Mouse (Mus musculus) gastrocnemius, adult 2 months (tissue): ENCODE data around the gene Prickle1. TPM values are rescaled to one million over a fixed set of nuclear protein-coding genes. Genes with fewer than 3 reads are reported as not detected.

Experiments used
- DNase-seq: peaks from one replicate; pipeline ENCODE4 v3.0.0; 2022
- H3K27ac ChIP-seq: fragments of 200-600 bp; 2 replicates; pipeline ENCODE4 v1.8.1; 2022; ENCODE audit warnings: mild to moderate bottlenecking
- H3K4me3 ChIP-seq: fragments of 200-600 bp; 2 replicates; pipeline ENCODE4 v1.8.1; 2022; ENCODE audit warnings: mild to moderate bottlenecking, moderate library complexity
- CTCF ChIP-seq: fragments of 200-600 bp; IDR thresholded peaks from 2 replicates; pipeline ENCODE4 v1.8.1; 2022; ENCODE audit warnings: antibody characterized with exemption, mild to moderate bottlenecking, moderate library complexity
- intact Hi-C: fragments of 180-260 bp; cut with DNase I; formaldehyde crosslinking; loops from one replicate; pipeline ENCODE4 v1.15.1; 2025
- total RNA-seq, 2 experiments: library from RNA; stranded (reverse); gene quantifications; 2 replicates each; pipeline ENCODE4 v1.2.3; 2021

Prickle1 gene
- total RNA-seq, 2 experiments from 2014 or later = 2.9 to 4.8 TPM

GRCm38 (mm10) chr15:93613606-93614005 is 17.9 kb upstream of the Prickle1 start:
- intact Hi-C loops = no loop called here
- H3K4me3 ChIP-seq = no peak overlapping the region
- no peak overlapping the region for H3K27ac ChIP-seq

GRCm38 (mm10) chr15:93611536-93612300 is 16.0 kb upstream of the Prickle1 start:
- intact Hi-C loops = no loop called here
- DNase-seq = no peak
- Histone ChIP-seq H3K4me3 (no peak overlapping the region), H3K27ac (no peak overlapping the region)
- no peak for TF ChIP-seq CTCF

More at GRCm38 (mm10) chr15:93613606-93614005, 17.9 kb upstream of the Prickle1 start:
- TF ChIP-seq CTCF = no peak
- DNase-seq = no peak

- Histone ChIP-seq H3K27ac (no peak overlapping the region), H3K4me3 (no peak overlapping the region)
- no peak for DNase-seq
- intact Hi-C loops = no loop called here
- no peak for TF ChIP-seq CTCF
These were observed 15.1 kb upstream of the Prickle1 start for GRCm38 (mm10) chr15:93610721-93611201.

DNA sequence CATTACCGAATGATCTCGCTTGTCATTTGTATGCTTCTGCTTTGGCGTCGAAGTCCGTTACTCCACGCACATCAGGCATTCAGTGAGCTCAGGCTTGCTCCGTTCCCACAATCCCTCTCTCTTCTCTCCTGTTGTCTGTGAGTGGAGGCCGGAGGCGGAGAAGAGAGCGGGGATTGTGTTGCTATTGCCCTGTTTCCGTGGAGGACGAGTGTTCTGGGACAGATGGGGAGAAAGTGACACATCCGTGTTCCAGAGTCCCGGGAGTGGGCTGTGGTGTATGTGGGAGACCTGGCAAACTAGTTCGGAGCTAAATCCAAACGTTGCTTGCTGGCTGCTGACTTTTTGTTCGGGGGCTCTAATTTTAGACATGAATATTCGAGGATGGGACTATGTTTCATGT is 14.6 kb upstream of the Prickle1 start:
- H3K4me3 ChIP-seq = no peak overlapping the region
- no peak overlapping the region for H3K27ac ChIP-seq
- no peak for DNase-seq
- no peak for TF ChIP-seq CTCF
- intact Hi-C loops = no loop called here

- no peak for DNase-seq
- no peak overlapping the region for H3K27ac ChIP-seq
- intact Hi-C loops = no loop called here
- TF ChIP-seq CTCF = no peak
- H3K4me3 ChIP-seq = no peak overlapping the region
These were observed 7.2 kb upstream of the Prickle1 start for GRCm38 (mm10) chr15:93602850-93603249.

DNA sequence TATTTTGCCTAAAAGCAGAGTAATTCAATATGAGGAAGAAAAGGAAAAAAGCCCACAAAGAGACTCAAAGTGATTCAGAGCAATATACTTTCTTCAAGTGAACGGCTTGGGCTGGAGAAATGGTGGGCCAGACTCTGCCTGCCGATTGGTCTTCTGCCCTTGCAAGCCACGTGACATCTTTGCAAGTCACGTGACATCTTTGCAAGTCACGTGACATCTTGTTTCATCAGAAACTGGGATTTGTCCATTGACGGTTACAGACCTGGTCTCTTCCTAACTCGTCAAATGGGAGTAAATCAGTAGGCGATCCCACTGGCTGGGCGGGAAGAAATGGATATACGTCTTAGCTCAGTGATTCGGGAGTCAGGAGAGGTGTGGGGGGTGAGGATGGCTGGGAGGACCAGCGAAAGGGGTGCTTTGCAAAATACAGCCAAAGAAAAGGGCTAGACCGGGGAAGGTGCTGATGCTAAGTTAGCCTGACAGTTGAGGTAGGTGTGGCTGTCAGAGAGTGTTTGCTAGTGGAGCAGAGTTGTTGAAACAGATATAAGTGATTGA is 5.8 kb upstream of the Prickle1 start:
- TF ChIP-seq CTCF = no peak
- intact Hi-C loops = no loop called here
- DNase-seq = no peak
- H3K4me3 ChIP-seq = no peak overlapping the region
- no peak overlapping the region for H3K27ac ChIP-seq

GRCm38 (mm10) chr15:93596991-93597390 is 1.3 kb upstream of the Prickle1 start:
- no peak for TF ChIP-seq CTCF
- Histone ChIP-seq H3K4me3 (peak overlapping the region; percentile 89), H3K27ac (peak overlapping the region; percentile 92; the same call in 1 of the 2 replicates)
- intact Hi-C loops = loop anchor here (5.0 to 10.0 kb wide), 2 partner anchors 105 to 918 kb away; no protein-coding TSS in a partner anchor
- DNase-seq = no peak

GRCm38 (mm10) chr15:93596285-93596684 is 594 bp upstream of the Prickle1 start:
- peak overlapping the region; percentile 89 for H3K4me3 ChIP-seq
- no peak for TF ChIP-seq CTCF
- H3K27ac ChIP-seq = peak overlapping the region; percentile 92
- intact Hi-C loops = loop anchor here (5.0 to 10.0 kb wide), 2 partner anchors 106 to 919 kb away; no protein-coding TSS in a partner anchor
- peak; percentile 82 for DNase-seq

- intact Hi-C loops = loop anchor here (5.0 to 10.0 kb wide), 2 partner anchors 107 to 920 kb away; no protein-coding TSS in a partner anchor
- peak; percentile 78 for DNase-seq
- peak overlapping the region; percentile 92 for H3K27ac ChIP-seq
These were observed 598 bp downstream of the Prickle1 start for GRCm38 (mm10) chr15:93594888-93595698.

GRCm38 (mm10) chr15:93594296-93594887 is 1.3 kb downstream of the Prickle1 start:
- H3K27ac ChIP-seq = peak overlapping the region; percentile 92
- no peak for DNase-seq
- intact Hi-C loops = loop anchor here (10.0 kb wide), 1 partner anchor 920 kb away; no protein-coding TSS in a partner anchor

More at GRCm38 (mm10) chr15:93594888-93595698, 598 bp downstream of the Prickle1 start:
- TF ChIP-seq CTCF = peak; percentile 38; the same call in 1 of the 2 replicates
- peak overlapping the region; percentile 89 for H3K4me3 ChIP-seq

DNA sequence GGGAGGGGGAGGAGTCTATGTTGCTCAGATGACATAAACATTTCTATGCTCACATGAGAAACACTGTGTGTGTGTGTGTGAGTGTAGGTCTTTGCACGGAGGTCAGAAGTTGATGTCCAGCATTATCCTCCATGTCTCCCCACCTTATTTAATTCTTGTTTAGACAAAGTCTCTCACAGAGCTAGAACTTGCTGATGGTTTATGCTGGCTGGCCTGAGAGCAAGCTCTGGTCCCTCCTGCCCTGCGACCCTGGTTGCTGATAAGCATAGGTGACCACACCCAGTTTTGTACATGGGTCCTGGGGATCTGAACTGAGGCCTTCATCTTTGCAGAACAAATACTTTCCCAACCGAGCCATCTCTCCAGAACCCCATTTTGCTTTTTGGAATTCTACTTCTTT is 3.1 kb downstream of the Prickle1 start:
- intact Hi-C loops = loop anchor here (10.0 kb wide), 1 partner anchor 922 kb away; no protein-coding TSS in a partner anchor
- no peak overlapping the region for H3K4me3 ChIP-seq
- TF ChIP-seq CTCF = no peak
- H3K27ac ChIP-seq = no peak overlapping the region
- DNase-seq = no peak

More at GRCm38 (mm10) chr15:93594296-93594887, 1.3 kb downstream of the Prickle1 start:
- H3K4me3 ChIP-seq = peak overlapping the region; percentile 89
- no peak for TF ChIP-seq CTCF
